Mouse (Mus musculus) lung, postnatal 0 days (tissue): ENCODE data around the gene Nck2. TPM values are rescaled to one million over a fixed set of nuclear protein-coding genes. Genes with fewer than 3 reads are reported as not detected.
A peak's percentile ranks its signal among the peaks of the same experiment; 100 is the strongest.

ENCODE experiments used
- ATAC-seq: fragments of 200-750 bp; cut with Nextera tagmentation; 2 replicates; pipeline ENCODE4 v1.8.0; 2017; ENCODE audit warnings: moderate library complexity
- DNase-seq: peaks from one replicate; pipeline ENCODE4 v3.0.0-alpha.2; 2016; ENCODE audit warnings: low spot score
- H3K27ac ChIP-seq: fragments of 300-500 bp; sonication (generic); 2 replicates; pipeline ENCODE4 v1.5.1; 2014; ENCODE audit warnings: antibody characterized with exemption, mild to moderate bottlenecking, low read length, mixed read lengths
- H3K27me3 ChIP-seq: fragments of 300-500 bp; sonication (generic); replicated peaks from 2 replicates; pipeline ENCODE4 v1.6.1; 2014; ENCODE audit warnings: low read length, mixed read lengths; ENCODE audit not compliant: insufficient read depth
- H3K36me3 ChIP-seq: fragments of 300-500 bp; sonication (generic); 2 replicates; pipeline ENCODE4 v1.6.1; 2014; ENCODE audit warnings: low read length, mixed read lengths; ENCODE audit not compliant: insufficient read depth
- H3K4me1 ChIP-seq: fragments of 300-500 bp; sonication (generic); 2 replicates; pipeline ENCODE4 v1.6.1; 2014; ENCODE audit warnings: antibody characterized with exemption, low read depth, low read length, mixed read lengths; ENCODE audit not compliant: insufficient read depth
- H3K4me2 ChIP-seq: fragments of 300-500 bp; sonication (generic); replicated peaks from 2 replicates; pipeline ENCODE4 v1.6.1; 2014; ENCODE audit warnings: low read depth, mild to moderate bottlenecking, low read length, moderate library complexity, mixed read lengths
- H3K4me3 ChIP-seq: fragments of 300-500 bp; sonication (generic); 2 replicates; pipeline ENCODE4 v1.5.1; 2014; ENCODE audit warnings: low read depth, low read length
- H3K9ac ChIP-seq: fragments of 300-500 bp; sonication (generic); replicated peaks from 2 replicates; pipeline ENCODE4 v1.6.1; 2014; ENCODE audit warnings: low read depth, mild to moderate bottlenecking
- H3K9me3 ChIP-seq: fragments of 300-500 bp; sonication (generic); 2 replicates; pipeline ENCODE4 v1.6.1; 2016; ENCODE audit warnings: low read length, mixed read lengths
- CTCF ChIP-seq: IDR thresholded peaks from 2 replicates; pipeline ENCODE4 v1.5.1; 2016; ENCODE audit warnings: antibody characterized with exemption, mild to moderate bottlenecking
- EP300 ChIP-seq: IDR thresholded peaks from 2 replicates; pipeline ENCODE4 v1.6.1; 2016; ENCODE audit warnings: antibody characterized with exemption, mild to moderate bottlenecking, control low read depth
- WGBS: fragments of 180-500 bp; shearing (Covaris S2); extraction: QIAGEN DNeasy Blood & Tissue Kit; methylation state at CpG from one replicate; pipeline ENCODE4 v1.1.7; 2014; 5-methylcytosine and 5-hydroxymethylcytosine counted together
- polyA plus RNA-seq: library from polyadenylated mRNA; unstranded; fragments of >200 nt; fragmentation: Nextera tagmentation; extraction: Ambion mirVana; gene quantifications from 2 replicates; pipeline ENCODE4 v1.2.1, GENCODE M21; 2015

The Nck2 gene
- polyA plus RNA-seq, 1 experiment from 2014 or later, result 34.0 TPM

DNA sequence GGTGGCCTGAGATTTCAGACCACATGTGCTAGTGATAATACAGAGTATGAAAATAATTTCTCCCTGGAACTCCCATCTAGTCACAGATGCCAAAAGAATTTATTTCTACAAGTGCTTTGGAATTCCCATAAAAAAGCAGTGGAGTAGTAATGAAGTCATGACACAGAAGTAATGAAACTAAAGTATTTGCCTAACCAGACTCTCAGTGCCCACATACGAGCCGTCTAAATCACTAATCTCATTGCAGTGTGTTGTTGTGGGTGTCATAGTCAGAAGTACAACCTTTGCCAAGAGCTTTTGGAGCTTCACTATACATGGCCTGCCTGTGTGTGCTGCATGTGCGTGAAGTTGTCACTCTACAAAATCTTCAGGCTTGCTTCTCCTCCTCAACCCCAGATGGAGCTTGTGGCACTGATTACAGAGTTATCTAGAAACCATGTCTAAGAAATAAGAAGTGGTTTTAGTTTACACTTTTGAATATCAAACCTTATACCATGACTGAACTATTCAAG, 130.5 kb downstream of the Nck2 start:
- no peaks in the 10 kb centered on the region for H3K27me3 ChIP-seq
- H3K9ac ChIP-seq, result no peak overlapping the region
- no peak overlapping the region for H3K27ac ChIP-seq
- no peaks in the 10 kb centered on the region for H3K36me3 ChIP-seq
- no peaks in the 10 kb centered on the region for H3K9me3 ChIP-seq
- ATAC-seq (no peak), DNase-seq (no peak)
- no peak overlapping the region for H3K4me2 ChIP-seq
- H3K4me1 ChIP-seq, result no peaks in the 10 kb centered on the region
- H3K4me3 ChIP-seq, result no peak overlapping the region
- TF ChIP-seq EP300 (no peak), CTCF (no peak)
- 75% methylated on average over 3 of the region's 3 CpGs for WGBS

DNA sequence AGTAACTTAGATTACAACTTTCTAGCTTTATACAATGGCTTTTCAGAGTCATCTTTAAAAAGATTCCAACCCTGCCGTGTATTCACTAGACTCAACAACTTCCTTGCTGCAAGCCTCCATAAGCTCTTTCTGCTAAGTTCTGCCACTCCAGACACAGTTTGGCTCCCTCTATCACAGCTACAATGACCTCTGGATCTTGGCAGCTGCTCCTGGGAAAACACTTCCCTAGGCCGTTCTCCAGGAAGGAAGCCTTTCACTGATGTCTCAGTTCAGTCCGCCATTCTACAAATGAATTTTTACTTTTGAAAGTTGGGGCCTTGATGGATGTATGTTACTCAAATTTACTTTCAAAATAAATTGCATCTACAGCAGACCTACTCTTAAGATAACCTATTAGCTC, 133.0 kb downstream of the Nck2 start:
- no peak for TF ChIP-seq CTCF
- no peak for TF ChIP-seq EP300

DNA sequence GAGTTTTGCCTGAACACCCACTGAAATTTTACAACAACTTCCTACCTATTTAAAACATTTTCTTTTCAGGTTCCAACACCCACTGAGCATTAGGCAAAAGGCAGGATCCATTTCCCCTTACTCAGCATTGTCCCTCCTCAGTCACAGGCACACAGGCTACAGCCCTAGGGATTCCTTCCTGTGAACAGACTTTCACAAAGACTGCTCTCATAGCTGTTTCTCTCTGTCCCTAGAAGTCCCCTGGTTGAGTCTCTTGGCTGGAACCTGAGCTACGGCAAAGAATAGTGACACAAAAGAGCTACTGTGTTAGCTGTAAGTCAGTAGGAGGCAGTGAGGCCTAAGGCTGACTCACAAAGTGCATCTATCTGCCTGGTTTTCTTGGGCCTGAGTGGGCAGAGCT, 139.2 kb downstream of the Nck2 start:
- Histone ChIP-seq H3K9ac (no peak overlapping the region), H3K4me1 (no peaks in the 10 kb centered on the region), H3K27ac (no peak overlapping the region), H3K36me3 (no peaks in the 10 kb centered on the region), H3K9me3 (no peaks in the 10 kb centered on the region), H3K4me2 (no peak overlapping the region), H3K4me3 (no peak overlapping the region), H3K27me3 (no peaks in the 10 kb centered on the region)
- WGBS, result 68% methylated on average over 1 of the region's 1 CpGs
- DNase-seq (no peak), ATAC-seq (no peak)
- TF ChIP-seq CTCF (no peak), EP300 (no peak)

More for the DNA sequence above, 133.0 kb downstream of the Nck2 start:
- 42% methylated on average over 3 of the region's 3 CpGs for WGBS
- H3K4me2 ChIP-seq, result no peak overlapping the region
- no peaks in the 10 kb centered on the region for H3K4me1 ChIP-seq
- no peak overlapping the region for H3K9ac ChIP-seq
- H3K4me3 ChIP-seq, result no peak overlapping the region
- DNase-seq (no peak), ATAC-seq (no peak)
- H3K9me3 ChIP-seq, result no peaks in the 10 kb centered on the region
- H3K27me3 ChIP-seq, result no peaks in the 10 kb centered on the region
- no peak overlapping the region for H3K27ac ChIP-seq
- no peaks in the 10 kb centered on the region for H3K36me3 ChIP-seq

DNA sequence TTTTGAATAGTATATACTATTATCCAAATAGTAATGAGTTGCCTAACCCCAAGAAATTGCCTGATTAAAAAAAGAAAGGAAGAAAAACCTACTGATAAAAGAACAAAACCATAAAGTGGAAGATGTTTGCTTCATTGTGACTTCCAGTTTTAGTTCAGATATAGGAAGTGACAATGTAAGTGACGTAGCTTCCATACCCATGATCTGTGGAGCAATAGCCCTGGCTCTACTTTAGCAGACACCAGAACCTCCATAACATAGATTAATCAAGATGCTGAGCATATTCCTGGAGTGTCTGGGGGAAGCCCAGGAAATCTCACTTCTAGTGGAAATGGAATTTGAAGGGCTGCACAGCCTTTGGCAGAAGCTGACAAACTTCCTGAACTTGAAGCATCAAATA, 144.6 kb downstream of the Nck2 start:
- H3K9ac ChIP-seq, result no peak overlapping the region
- TF ChIP-seq CTCF (no peak), EP300 (no peak)
- whole genome bisulfite sequencing, result 77% methylated on average over 1 of the region's 1 CpGs
- H3K27me3 ChIP-seq, result no peaks in the 10 kb centered on the region
- H3K4me2 ChIP-seq, result no peak overlapping the region
- H3K4me3 ChIP-seq, result no peak overlapping the region
- DNase-seq, result no peak
- H3K9me3 ChIP-seq, result no peaks in the 10 kb centered on the region
- H3K4me1 ChIP-seq, result no peaks in the 10 kb centered on the region; the same call in 1 of the 2 replicates
- no peaks in the 10 kb centered on the region for H3K36me3 ChIP-seq
- H3K27ac ChIP-seq, result no peak overlapping the region
- no peak for ATAC-seq

DNA sequence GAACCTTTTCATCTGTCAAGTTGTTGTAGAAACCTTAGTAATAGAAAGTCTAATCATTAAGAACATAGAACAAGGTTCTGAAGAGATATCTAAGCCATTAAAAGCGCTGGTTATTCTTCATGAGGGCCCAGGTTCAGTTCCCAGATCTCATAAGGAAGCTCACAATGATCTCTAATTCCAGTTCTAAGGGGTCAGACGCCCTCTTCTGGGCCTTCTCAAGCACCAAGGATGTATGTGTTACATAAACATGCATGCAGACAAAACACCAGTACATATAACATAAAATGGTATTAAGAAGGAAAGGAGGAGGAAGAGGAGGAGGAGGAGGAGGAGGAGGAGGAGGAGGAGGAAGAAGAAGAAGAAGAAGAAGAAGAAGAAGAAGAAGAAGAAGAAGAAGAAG, 145.5 kb downstream of the Nck2 start:
- 53% methylated on average over 2 of the region's 2 CpGs for WGBS
- no peak for DNase-seq
- H3K36me3 ChIP-seq, result no peaks in the 10 kb centered on the region

DNA sequence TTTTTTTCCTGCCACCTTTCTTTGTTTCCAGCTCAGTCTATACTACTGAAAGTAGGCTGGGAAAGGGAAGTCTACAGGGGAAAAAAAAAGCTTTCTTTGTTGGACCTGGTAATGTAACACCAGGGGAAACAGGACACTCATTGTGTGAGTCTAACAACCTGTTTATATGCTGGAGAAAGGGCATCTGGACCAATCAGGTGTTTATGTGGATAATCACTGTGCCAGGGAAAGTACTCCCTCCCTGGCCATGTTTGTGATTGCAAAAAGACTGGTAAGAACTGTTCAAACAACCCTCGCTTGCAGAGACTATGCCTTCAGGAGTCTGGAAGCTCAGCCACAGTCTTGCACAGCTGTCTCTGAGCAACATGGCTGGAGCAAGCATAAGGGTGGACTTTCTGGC, 146.3 kb downstream of the Nck2 start:
- Histone ChIP-seq H3K27me3 (no peaks in the 10 kb centered on the region), H3K4me1 (no peaks in the 10 kb centered on the region; the same call in 1 of the 2 replicates), H3K36me3 (no peaks in the 10 kb centered on the region), H3K27ac (no peak overlapping the region), H3K4me3 (no peak overlapping the region), H3K9me3 (no peaks in the 10 kb centered on the region), H3K9ac (no peak overlapping the region), H3K4me2 (no peak overlapping the region)
- DNase-seq (peak; percentile 14), ATAC-seq (no peak)
- WGBS, result 33% methylated on average over 1 of the region's 1 CpGs
- peak; percentile 8; the same call in 1 of the 2 replicates for TF ChIP-seq CTCF
- TF ChIP-seq EP300, result no peak

More for the DNA sequence above, 145.5 kb downstream of the Nck2 start:
- ATAC-seq, result no peak
- Histone ChIP-seq H3K27me3 (no peaks in the 10 kb centered on the region), H3K4me2 (no peak overlapping the region), H3K27ac (no peak overlapping the region), H3K9ac (no peak overlapping the region), H3K4me1 (no peaks in the 10 kb centered on the region; the same call in 1 of the 2 replicates), H3K9me3 (no peaks in the 10 kb centered on the region), H3K4me3 (no peak overlapping the region)
- no peak for TF ChIP-seq CTCF
- no peak for TF ChIP-seq EP300

DNA sequence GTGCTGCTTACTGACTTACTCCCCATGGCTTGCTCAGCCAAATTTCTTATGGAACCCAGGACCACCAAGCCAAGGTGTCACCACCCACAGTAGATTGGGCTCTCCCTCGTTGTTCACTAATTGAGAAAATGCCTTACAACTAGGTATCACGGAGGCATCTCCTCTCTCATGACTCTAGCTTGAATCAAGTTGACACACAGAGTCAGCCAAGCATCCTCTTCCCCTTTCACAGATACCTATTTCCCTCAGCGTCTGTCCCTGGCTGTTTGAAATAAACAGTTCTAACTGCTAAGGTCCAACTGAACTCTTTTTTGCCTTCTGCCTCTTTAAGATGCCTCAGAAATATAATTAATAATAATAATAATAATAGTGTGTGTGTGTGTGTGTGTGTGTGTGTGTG, 148.7 kb downstream of the Nck2 start:
- no peak overlapping the region for H3K4me2 ChIP-seq
- H3K9me3 ChIP-seq, result no peaks in the 10 kb centered on the region
- 73% methylated on average over 3 of the region's 3 CpGs for WGBS
- no peaks in the 10 kb centered on the region for H3K36me3 ChIP-seq
- no peak overlapping the region for H3K4me3 ChIP-seq
- H3K4me1 ChIP-seq, result no peaks in the 10 kb centered on the region; the same call in 1 of the 2 replicates
- TF ChIP-seq CTCF, result no peak
- TF ChIP-seq EP300, result no peak
- ATAC-seq (no peak), DNase-seq (no peak)
- no peak overlapping the region for H3K27ac ChIP-seq
- no peaks in the 10 kb centered on the region for H3K27me3 ChIP-seq
- H3K9ac ChIP-seq, result no peak overlapping the region
